Mouse (Mus musculus) Muller cell, postnatal 12 days (primary cell): ENCODE measurements around the gene Ces3b.
"Not testable (repeated sequence)": the region's sequence is repeated elsewhere in the genome, so short reads cannot be mapped to it uniquely, and the experiment has no call there.

Experiments used
- DNase-seq: peaks from one replicate; pipeline ENCODE4 v3.0.0-alpha.2; 2015; ENCODE audit errors: inconsistent ontology term

Gene Ces3b

DNA sequence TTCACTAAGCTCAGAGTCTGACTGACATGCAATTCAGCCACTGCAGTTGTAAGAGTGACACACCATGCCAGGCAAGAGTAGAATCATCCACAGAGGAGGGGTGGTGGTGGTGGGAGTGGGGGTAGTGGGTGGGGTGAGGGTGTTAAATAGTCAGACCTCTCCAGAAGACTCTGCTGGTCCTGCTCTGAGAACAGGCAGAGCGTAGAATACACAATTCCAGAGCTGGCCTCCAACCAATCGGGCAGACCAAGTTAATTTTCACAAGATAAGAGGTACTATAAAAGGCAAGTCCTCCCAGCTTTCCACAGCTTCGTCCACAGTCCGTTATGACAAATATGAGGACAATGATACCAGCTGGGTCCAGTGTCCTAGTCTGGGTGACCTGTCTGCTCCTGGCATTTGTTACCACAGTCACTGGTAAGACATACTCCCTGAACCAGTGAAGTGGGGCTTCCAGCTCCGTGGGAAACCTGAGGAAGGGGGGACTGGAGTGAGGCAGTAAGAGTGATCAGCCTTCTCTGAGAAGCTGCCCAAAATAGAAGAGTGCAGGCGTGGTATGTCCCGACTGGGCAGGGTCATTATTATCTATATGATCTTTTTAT is at the start of gene Ces3b:
Ces3b (plus strand) TSS at position 305 of the 602 bp plus-strand sequence.
- no peak for DNase-seq

DNA sequence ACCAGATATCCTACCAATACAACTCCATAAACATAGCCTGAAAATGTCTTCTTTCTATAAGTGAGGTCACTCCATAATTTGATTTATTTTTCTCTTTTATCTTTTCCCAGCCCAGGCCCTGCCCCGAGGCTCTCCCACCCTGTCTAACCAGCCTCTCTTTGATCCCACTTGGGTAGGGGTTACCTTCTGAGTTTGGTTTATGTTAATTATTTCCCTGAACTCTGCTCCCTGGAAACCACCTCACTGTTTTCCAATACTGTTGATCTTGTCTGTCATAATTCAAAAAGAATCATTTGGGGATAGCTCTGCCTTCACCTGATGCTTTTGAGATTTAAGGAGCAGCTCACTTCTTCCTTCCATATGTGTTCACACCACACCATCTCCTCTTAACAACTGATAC is 40.0 kb upstream of the Ces3b start:
- no peak for DNase-seq

DNA sequence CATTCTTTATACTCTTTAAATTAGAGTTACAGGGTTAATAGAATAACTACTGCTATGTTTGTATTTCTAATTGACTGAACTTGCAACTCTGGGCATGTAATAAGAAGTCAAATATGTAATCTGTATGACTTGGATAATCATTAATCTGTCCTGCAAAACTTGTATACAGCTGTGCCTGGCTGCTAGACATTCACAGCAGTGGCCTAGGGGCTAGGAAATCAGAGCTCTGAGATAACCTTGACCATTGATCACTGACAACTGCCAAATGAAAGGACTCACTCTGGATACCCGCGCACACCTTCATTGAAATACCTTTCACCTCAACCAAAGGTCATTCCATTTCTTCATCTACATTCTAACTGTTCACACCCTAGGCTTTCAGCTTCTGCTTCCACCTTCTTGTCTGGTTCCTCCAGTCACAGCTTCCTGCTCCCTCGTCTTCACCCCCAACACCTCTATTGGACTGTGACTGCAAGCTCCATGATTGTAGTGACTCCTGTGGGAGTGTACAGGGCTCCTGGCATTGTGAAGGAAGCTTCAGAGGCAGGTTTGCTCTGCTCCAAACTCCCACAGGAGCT is 37.6 kb upstream of the Ces3b start:
- DNase-seq, result no peak

DNA sequence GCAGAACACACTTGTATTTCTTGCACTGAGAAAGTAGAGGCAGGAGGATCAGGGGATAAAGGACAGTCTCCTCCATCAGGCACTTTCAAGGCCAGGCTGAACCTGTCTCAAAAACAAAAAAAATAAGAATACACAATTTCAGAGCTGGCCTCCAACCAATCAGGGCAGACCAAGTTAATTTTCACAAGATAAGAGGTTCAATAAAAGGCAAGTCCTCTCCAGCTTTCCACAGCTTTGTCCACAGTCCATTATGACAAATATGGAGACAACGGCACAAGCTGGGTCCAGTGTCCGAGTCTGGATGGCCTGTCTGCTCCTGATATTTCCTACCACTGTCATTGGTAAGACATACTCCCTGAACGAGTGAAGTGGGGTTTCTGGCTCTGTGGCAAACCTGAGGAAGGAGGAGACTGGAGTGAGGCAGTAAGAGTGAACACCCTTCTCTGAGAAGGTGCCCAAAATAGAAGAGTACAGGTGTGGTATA is 35.1 kb upstream of the Ces3b start, which contains the start of gene Ces3a:
Ces3a (plus strand) TSS at position 231 of the 484 bp plus-strand sequence.
- no peak for DNase-seq

DNA sequence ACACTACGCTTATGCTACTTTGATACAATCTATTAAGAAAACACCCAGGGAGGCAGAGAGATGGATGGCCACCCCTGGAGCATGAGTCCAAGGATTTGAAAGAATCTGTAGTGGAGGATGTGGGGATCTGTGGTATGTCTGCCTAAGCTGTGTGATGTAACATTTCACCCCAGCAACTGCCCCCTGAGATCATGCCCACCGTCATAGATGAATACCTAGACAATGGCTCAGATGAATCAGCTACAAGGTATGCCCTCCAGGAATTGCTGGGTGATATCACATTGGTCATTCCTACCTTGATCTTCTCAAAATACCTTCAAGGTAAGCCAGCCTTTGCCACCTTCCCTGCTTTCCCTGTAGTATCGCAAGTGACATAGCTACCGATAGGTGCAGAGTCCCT is 27.3 kb upstream of the Ces3b start:
- no peak for DNase-seq

DNA sequence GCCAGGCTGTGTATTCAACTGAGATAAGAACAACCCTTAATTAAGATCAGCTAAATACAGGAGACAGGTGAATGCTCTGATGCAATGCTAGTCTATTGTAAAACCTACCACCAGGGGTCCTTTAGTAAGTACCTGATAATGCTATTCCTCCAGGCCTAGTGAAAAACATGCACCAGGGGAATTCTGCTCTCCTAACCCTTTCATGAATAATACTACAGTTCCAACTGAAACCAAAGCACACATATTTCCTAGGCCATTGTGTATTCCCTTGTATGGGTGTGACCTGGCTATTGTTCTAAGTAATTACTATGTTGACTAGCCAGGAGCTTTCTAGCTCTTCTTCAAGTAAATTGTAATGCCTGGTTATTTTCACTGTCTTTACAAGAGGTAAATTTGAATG is 23.5 kb upstream of the Ces3b start:
- DNase-seq, result no peak

DNA sequence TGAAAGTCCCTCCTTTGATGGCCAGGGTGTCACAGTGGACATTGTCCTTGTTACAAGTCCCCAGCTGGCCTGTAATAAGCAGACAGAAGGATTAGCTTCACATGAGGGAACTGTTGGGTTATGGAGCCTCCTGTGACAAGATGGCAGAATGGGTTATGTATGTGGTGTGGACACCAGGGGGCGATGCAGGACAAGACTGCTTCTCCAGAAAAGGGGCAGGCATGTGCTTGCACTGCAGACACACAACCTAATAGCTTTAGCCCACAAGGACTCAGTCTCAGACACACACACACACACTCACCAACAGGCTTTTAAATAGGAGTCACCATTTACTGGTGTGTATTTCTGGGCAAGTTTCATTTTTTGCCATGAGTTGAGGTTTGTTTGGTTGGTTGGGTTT is 16.8 kb upstream of the Ces3b start:
- peak; percentile 23 for DNase-seq

DNA sequence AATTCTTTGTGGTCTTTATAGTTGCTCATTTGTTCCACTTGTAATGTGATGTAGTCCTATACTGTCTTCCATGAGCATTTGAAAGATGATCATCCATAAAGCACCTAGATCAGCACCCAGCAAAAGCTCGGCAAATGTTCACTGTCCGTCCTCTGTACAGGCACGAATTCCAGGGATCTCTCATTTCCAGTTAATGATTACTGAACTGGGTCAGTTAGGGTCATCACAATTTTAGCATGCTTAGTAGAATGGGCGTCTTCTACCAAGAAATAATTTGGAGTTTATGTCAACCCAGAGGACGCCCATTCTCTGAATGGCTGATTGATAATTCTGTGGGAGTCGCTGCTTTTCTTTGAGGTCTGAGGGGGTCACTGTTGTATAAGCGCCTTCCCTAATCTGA is 15.6 kb upstream of the Ces3b start:
- DNase-seq, result not testable (repeated sequence)

DNA sequence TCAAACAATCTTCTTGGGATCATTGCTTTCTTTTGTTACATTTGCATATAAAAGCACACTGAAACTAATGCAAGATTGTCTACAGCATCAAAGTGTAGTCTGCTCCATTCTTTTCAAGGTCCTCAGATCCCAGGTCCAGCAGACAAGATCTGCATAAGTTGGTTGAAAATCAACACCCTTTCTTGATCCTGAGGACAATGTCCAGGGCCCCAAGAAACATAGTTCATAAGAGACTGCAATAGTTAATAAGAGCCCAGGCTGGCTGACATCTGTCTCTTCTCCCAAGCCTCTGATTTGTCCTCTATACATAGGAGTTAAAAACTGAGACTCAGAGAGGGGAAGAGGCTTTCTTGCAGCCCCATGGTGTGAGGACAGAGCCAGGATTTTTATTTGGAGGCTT is 14.6 kb upstream of the Ces3b start:
- DNase-seq, result no peak

DNA sequence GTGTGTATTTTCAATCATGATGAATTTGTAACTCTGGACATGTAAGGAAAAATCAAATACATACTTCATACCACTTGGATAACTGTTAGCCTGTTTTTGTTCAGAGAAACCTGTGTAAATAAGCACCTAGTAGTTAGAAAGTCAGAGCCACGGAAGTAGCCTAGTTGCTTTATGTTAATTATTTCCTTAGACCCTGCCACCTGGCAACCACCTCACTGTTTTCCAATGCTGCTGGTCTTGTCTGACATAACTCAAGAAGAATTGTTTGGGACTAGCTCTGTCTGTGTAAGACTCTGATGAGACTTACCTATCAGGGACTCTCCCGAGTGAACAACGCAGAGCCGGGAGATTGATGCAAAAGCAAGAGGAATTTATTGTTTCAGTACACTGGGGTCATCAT is 7.0 kb upstream of the Ces3b start:
- DNase-seq, result no peak

DNA sequence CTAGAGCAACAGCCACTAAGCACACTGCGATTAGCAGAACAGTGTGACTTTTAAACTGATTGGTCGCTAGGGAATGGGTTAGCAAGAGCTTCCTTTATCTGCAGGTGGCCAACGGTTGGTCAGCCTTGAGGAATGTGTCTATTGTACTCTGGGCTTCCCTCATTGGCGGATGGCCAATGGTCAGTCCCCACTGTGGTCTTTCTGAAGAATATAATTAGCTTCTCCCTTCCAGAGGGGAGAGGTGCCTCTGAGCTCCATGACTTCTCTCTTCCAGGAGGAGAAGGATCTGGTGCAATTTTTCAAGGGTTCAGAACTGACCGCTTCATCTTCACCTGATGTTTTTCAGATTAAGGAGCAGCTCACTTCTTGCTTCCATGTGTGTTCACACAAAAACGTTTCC is 6.5 kb upstream of the Ces3b start:
- DNase-seq, result peak; percentile 28

DNA sequence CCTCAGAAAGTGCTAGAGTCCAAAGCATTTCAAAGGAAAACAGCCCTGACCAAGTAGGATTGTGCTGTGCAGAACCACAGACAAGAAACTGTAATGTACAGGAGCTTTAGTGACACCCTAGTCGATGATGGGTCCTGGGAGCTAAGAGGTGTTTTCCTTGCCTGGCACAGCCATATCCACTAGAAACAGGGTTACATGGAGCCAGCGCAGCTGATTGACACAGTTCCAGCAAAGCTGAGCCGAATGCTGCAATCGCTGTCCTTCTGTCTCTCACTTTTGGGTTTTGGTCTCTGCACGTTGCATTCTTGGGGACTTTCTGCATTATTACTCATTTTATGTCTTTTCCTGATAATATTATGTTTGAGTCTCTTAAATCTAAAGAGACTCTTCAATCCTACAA is 5.0 kb upstream of the Ces3b start:
- no peak for DNase-seq

DNA sequence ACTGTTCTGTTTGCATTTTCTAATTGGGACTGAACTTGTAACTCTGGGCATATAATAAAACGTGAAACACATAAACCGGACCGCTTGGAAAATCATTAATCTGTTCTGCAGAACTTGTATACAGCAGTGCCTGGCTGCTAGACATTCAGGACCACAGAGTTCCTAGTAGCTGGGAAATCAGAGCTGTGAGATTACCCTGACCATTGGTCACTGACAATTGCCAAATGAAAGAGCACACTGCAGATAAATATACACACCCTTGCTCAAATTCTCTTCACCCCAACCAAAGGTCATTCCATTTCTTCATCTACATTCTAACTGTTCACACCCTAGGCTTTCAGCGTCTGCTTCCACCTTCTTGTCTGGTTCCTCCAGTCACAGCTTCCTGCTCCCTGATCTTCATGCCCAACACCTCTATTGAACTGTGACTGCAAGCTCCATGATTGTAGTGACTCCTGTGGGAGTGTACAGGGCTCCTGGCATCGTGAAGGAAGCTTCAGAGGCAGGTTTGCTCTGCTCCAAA is 2.7 kb upstream of the Ces3b start:
- no peak for DNase-seq

DNA sequence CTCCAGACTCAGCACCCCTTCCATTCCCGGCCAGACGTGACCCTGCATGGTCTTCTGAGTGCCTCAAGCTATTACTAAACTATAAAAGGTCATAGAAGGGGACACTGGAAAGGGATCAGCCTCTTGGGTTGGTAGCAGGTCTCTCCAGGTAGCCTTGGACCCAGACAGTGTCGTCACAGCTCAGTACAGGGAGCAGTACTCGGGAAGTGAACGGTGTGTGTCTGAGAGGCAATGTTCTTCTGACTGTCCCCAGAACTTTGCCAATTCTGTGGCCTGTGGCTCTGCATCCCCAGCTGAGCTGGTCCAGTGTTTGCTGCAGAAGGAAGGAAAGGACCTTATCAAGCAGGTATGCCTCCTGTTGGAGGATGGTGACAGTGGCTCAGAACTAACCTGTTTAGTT is 4.6 kb downstream of the Ces3b start:
- DNase-seq, result not testable (repeated sequence)

DNA sequence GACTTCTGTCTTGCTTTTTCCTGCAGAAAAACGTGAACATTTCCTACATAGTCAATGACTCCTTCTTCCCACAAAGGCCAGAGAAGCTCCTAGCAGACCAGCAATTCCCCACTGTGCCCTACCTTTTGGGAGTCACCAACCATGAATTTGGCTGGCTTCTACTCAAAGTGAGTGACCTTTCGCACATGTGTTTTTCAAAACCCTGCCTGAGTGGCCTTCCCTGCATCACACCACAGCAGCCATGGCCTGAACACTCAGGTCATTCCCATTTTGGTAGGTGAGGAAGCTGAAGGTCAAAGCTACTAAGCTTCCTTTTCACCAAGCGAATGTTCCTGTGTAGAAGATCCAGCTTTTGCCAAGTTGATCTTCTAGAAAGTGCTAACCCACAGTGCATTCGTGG is 5.0 kb downstream of the Ces3b start:
- DNase-seq, result no peak

DNA sequence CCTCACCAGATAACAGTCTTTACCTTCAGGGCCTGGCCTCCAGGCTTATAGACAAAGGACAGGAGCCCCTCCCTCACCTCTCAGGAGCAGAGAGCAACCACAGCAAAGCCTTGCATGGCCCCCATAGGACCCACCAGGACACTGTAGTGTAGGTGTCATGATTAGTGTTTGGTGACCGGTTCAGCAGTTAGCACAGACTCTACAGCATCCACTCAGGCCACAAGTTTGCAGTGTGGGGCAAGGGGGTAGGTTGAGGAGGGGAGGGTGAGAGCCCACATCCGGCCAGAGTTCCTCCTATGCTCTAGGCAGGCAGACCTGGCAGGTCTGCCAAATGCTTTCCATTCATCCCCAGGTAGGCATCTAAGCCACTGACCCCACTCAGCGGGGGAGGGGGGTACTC is 10.4 kb downstream of the Ces3b start:
- no peak for DNase-seq

DNA sequence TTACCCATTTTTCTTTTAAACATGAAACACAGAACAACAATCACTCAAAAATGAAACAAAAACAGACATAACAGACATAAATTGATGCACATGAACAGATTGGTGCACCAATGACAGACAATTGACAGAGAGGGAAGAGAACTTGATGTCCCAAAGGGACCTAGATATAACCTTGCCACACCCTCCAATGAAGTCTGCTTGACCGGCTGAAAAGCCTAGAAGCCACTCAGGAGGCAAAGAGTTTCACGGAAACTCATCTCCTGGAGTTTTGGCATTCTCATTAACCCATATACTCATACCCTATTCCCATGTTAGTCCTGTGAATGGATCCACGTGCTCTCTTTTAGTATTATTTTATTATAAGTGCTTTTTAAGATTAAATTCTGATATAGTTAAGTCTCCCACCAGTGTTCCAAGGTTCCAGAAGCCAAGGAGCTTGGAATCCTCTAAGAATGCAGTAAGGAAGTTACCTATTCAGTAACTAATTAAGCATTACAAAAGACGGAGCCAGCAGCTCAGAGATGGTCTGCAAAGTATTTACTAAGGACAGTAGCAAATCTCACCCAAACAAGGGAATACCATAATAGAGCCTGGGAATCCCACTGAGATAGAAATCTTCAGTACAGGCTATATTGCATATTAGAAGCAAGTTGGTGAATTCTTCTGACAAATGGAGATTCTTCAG is 18.7 kb downstream of the Ces3b start:
- DNase-seq, result not testable (repeated sequence)

DNA sequence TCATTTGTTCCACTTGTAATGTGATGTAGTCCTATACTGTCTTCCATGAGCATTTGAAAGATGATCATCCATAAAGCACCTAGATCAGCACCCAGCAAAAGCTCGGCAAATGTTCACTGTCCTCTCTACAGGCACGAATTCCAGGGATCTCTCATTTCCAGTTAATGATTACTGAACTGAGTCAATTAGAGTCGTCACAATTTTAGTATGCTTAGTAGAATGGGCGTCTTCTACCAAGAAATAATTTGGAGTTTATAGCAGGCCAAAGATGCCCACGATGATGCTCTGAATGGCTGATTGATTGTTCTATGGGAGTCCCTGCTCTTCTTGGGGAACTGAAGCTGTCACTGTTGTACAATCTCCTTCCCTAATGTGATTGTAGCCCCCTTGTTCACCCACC is 20.1 kb downstream of the Ces3b start:
- DNase-seq, result not testable (repeated sequence)

DNA sequence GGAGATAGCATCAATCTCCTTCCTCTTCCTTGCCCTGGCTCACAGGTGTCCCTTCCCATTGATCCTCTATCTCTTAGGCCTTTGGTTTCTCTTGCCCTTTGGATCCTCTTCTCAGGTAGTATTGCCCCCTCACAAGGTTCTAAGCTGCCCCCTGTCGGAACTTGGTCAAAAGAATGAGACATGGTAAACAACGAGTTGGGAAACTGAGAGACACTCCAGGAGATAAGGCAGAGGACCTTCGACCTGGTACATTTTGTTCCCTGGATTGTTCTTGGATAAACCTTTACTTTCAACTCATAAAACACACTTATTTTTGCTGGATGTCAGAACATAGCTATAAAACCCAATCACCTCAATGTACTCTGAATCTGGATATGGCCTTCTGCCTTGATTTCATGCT is 20.7 kb downstream of the Ces3b start:
- no peak for DNase-seq

DNA sequence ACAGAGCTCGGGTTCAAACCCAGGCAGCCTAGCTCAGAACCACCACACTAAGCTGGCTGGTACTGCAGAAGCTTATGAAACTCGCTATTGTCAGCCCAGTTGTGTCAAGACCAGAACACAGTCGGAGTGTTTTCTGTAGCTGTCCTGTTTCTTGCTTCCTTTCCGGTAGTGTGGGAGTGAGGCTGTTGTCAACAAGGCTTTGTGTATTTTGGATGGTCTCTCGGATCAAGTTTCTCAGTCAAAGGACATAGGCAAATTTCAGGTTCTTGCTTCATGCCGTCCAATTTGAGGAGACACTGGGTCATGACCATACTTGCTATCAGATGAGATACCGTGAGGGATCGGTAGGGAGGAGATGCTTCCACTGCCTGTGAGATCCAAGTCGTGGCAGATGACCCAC is 46.3 kb downstream of the Ces3b start:
- DNase-seq, result no peak

DNA sequence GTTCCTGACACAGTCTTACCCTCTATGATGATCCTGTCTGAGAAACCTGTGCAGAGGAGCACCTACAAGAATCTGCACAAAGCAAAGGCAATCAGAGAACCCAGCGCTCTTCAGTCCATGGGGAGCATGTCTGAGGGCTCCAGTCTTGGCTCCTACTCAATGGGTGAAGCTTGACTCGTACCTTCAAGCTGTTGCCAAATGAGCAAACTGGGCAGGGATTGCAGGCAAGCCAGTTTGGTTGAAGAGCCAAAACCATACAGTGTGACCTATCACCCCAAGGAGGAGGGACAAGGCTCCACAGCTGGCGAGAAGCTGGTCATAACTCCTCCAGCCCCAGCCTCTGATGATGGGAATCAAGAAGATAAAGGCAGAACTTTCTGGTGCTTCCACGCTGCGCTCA is 48.0 kb downstream of the Ces3b start, which contains the start of gene Ces4a:
Ces4a (plus strand) TSS at position 292 of the 400 bp plus-strand sequence.
- no peak for DNase-seq

DNA sequence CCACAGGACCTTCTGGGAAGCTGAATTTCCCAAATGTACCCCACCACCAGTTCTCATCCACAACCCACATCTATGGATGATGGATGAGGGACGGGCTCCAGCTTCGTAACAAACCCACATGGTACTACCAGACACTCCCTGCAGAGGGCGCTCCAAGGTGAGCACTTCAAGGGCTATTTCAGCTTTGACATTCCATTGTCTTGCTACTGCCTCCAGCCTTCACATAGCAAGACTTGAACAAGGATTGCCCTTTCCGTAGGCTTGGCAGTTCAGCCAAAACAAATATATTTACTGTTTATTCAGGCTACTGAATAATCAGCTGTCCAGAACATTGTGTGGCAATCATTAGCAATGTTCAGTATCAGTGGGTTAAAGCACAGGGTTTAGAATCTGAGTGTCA is 54.9 kb downstream of the Ces3b start:
- peak; percentile 39 for DNase-seq

DNA sequence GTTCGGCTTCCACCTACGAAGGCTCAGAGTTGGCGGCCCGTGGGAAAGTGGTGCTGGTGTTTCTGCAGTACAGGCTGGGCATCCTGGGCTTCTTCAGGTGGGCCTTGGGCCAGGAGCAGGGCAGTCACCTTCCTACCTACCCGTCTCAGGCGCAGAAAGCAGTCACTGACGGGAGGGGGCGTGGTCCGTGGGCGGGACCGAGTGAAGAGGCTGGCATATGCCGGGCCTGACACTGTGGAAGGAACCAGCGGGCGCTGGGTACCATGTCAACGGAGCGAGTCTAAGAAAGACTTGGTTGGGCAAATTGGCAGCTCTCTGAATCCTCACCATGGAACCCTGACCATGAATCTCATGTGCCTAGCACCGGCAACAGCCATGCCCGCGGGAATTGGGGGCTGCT is 58.8 kb downstream of the Ces3b start:
- no peak for DNase-seq
